Mouse (Mus musculus) stomach, embryonic 14.5 days (tissue): ENCODE data around the gene Inka1. TPM values are rescaled to one million over a fixed set of nuclear protein-coding genes. Genes with fewer than 3 reads are reported as not detected.
A peak's percentile ranks its signal among the peaks of the same experiment; 100 is the strongest.

Source experiments
- ATAC-seq: fragments of 200-750 bp; cut with Nextera tagmentation; 2 replicates; pipeline ENCODE4 v1.8.0; 2017; ENCODE audit warnings: low read depth, moderate TSS enrichment; ENCODE audit not compliant: insufficient number of reproducible peaks, insufficient read depth, low FRiP score
- H3K27ac ChIP-seq: fragments of 300-500 bp; sonication (generic); 2 replicates; pipeline ENCODE4 v1.5.1; 2014; ENCODE audit warnings: mild to moderate bottlenecking, low read length, moderate library complexity, mixed read lengths
- H3K27me3 ChIP-seq: fragments of 300-500 bp; sonication (generic); 2 replicates; pipeline ENCODE4 v1.6.1; 2014; ENCODE audit warnings: low read length, control low read depth, mixed read lengths; ENCODE audit not compliant: control insufficient read depth, insufficient read depth
- H3K36me3 ChIP-seq: fragments of 300-500 bp; sonication (generic); 2 replicates; pipeline ENCODE4 v1.6.1; 2014; ENCODE audit warnings: mild to moderate bottlenecking, control low read depth, low read length, moderate library complexity, mixed read lengths; ENCODE audit not compliant: control insufficient read depth, insufficient read depth
- H3K4me1 ChIP-seq: fragments of 300-500 bp; sonication (generic); 2 replicates; pipeline ENCODE4 v1.6.1; 2014; ENCODE audit warnings: low read length, control low read depth, mixed read lengths; ENCODE audit not compliant: control insufficient read depth, insufficient read depth
- H3K4me2 ChIP-seq: fragments of 300-500 bp; sonication (generic); replicated peaks from 2 replicates; pipeline ENCODE4 v1.6.1; 2014; ENCODE audit warnings: low read depth, low read length, control low read depth
- H3K4me3 ChIP-seq: fragments of 300-500 bp; sonication (generic); 2 replicates; pipeline ENCODE4 v1.5.1; 2014; ENCODE audit warnings: low read depth, low read length, control low read depth
- H3K9ac ChIP-seq: fragments of 300-500 bp; sonication (generic); replicated peaks from 2 replicates; pipeline ENCODE4 v1.6.1; 2014; ENCODE audit warnings: low read depth, mild to moderate bottlenecking, control low read depth, low read length, moderate library complexity, mixed read lengths
- H3K9me3 ChIP-seq: fragments of 300-500 bp; sonication (generic); 2 replicates; pipeline ENCODE4 v1.6.1; 2016; ENCODE audit warnings: low read depth, low read length, control low read depth; ENCODE audit not compliant: control insufficient read depth
- WGBS: fragments of 180-500 bp; shearing (Covaris S2); extraction: QIAGEN DNeasy Blood & Tissue Kit; methylation state at CpG from one replicate; pipeline ENCODE4 v1.1.7; 2014; 5-methylcytosine and 5-hydroxymethylcytosine counted together
- polyA plus RNA-seq: library from polyadenylated mRNA; unstranded; fragments of >200 nt; fragmentation: Nextera tagmentation; extraction: Ambion mirVana; gene quantifications from 2 replicates; pipeline ENCODE4 v1.2.1, GENCODE M21; 2014

The Inka1 gene
- polyA plus RNA-seq, 1 experiment from 2014 or later, result 64.9 TPM

GRCm38 (mm10) chr9:107936215-107936822, 49.4 kb downstream of the Inka1 start:
- WGBS, result 4% methylated on average over 29 of the region's 29 CpGs
- H3K4me2 ChIP-seq, result peak overlapping the region; percentile 93
- peak overlapping the region; percentile 45 for H3K9ac ChIP-seq
- H3K9me3 ChIP-seq, result no peaks in the 10 kb centered on the region
- H3K4me3 ChIP-seq, result peak overlapping the region; percentile 52
- no peak overlapping the region for H3K27ac ChIP-seq
- H3K36me3 ChIP-seq, result no peaks in the 10 kb centered on the region
- peak; percentile 44; the same call in 1 of the 2 replicates for ATAC-seq
- peaks cover 12% of the 10 kb centered on the region; the same call in 1 of the 2 replicates for H3K4me1 ChIP-seq
- H3K27me3 ChIP-seq, result 0 out of 2 replicates have a peak, but pooled peaks cover 3% of the 10 kb centered on the region

GRCm38 (mm10) chr9:107935790-107936214, 49.9 kb downstream of the Inka1 start:
- no peaks in the 10 kb centered on the region for H3K36me3 ChIP-seq
- H3K9ac ChIP-seq, result peak overlapping the region; percentile 45
- WGBS, result under 1% methylated on average over 41 of the region's 41 CpGs
- 0 out of 2 replicates have a peak, but pooled peaks cover 3% of the 10 kb centered on the region for H3K27me3 ChIP-seq
- H3K4me2 ChIP-seq, result peak overlapping the region; percentile 93
- H3K4me3 ChIP-seq, result peak overlapping the region; percentile 52
- peaks cover 12% of the 10 kb centered on the region; the same call in 1 of the 2 replicates for H3K4me1 ChIP-seq
- no peaks in the 10 kb centered on the region for H3K9me3 ChIP-seq
- no peak for ATAC-seq
- H3K27ac ChIP-seq, result no peak overlapping the region

GRCm38 (mm10) chr9:107935374-107935773, 50.3 kb downstream of the Inka1 start, which contains the start of gene Camkv:
Camkv (plus strand) TSS chr9:107935674.
- Histone ChIP-seq H3K36me3 (no peaks in the 10 kb centered on the region), H3K27me3 (0 out of 2 replicates have a peak, but pooled peaks cover 3% of the 10 kb centered on the region), H3K27ac (no peak within 1 kb of the TSS), H3K4me2 (peak within 1 kb of the TSS; percentile 93), H3K4me1 (peaks cover 12% of the 10 kb centered on the region; the same call in 1 of the 2 replicates), H3K9me3 (no peaks in the 10 kb centered on the region), H3K9ac (peak within 1 kb of the TSS; percentile 45), H3K4me3 (peak within 1 kb of the TSS; percentile 52)
- no peak for ATAC-seq
- WGBS, result 8% methylated on average over 3 of the region's 3 CpGs

Other genes starting within 250 kb of the Inka1 start
- 204 and 205 TPM in 2 replicates for gene Rbm5, start 214.9 kb downstream of the Inka1 start, polyA plus RNA-seq
- 76.5 and 83.3 TPM in 2 replicates for gene Rbm6, start 112.6 kb downstream of the Inka1 start, polyA plus RNA-seq
- 15.2 and 20.7 TPM in 2 replicates for gene Mon1a, start 97.7 kb downstream of the Inka1 start, polyA plus RNA-seq
- 3.3 and 5.1 TPM in 2 replicates for gene Mst1r, start 79.0 kb downstream of the Inka1 start, polyA plus RNA-seq
- not detected in 2 replicates for gene Actl11, start 57.4 kb downstream of the Inka1 start, polyA plus RNA-seq
- 1.6 and 1.9 TPM in 2 replicates for gene Camkv, start 50.2 kb downstream of the Inka1 start, polyA plus RNA-seq
- gene Traip, start 35.7 kb downstream of the Inka1 start, polyA plus RNA-seq, result 18.9 and 21.2 TPM in 2 replicates
- gene Uba7, start 10.4 kb downstream of the Inka1 start, polyA plus RNA-seq, result 48.7 and 54.0 TPM in 2 replicates
- gene Gm20661, start 2.8 kb downstream of the Inka1 start, polyA plus RNA-seq, result 11.6 and 12.8 TPM in 2 replicates
- 19.7 and 23.9 TPM in 2 replicates for gene Cdhr4, start 6.6 kb upstream of the Inka1 start, polyA plus RNA-seq
- 0.20 and 0.84 TPM in 2 replicates for gene Gm20662, start 10.5 kb upstream of the Inka1 start, polyA plus RNA-seq
- 29.1 and 29.2 TPM in 2 replicates for gene Ip6k1, start 16.6 kb upstream of the Inka1 start, polyA plus RNA-seq
- 21.4 and 26.6 TPM in 2 replicates for gene Gmppb, start 63.4 kb upstream of the Inka1 start, polyA plus RNA-seq
- 3.1 TPM in 2 replicates for gene Amigo3, start 67.3 kb upstream of the Inka1 start, polyA plus RNA-seq
- gene Mst1, start 94.6 kb upstream of the Inka1 start, polyA plus RNA-seq, result 3.7 and 4.4 TPM in 2 replicates
- 31.1 and 33.5 TPM in 2 replicates for gene Rnf123, start 97.5 kb upstream of the Inka1 start, polyA plus RNA-seq
- 52.2 and 58.0 TPM in 2 replicates for gene Apeh, start 108.7 kb upstream of the Inka1 start, polyA plus RNA-seq
- gene Bsn, start 204.5 kb upstream of the Inka1 start, polyA plus RNA-seq, result 2.6 and 2.7 TPM in 2 replicates